Mouse (Mus musculus) gonadal fat pad, adult 2 months (tissue): ENCODE results near the gene Aco2. TPM values are rescaled to one million over a fixed set of nuclear protein-coding genes. Genes with fewer than 3 reads are reported as not detected.

Experiments used
- DNase-seq: peaks from one replicate; pipeline ENCODE4 v3.0.0-alpha.2; 2012; ENCODE audit warnings: low read depth
- polyA plus RNA-seq: library from polyadenylated mRNA; depleted of rRNA; stranded (reverse); fragments of >200 nt; gene quantifications from 2 replicates; pipeline ENCODE4 v1.2.3, GENCODE M21; 2012

Gene Aco2
- polyA plus RNA-seq, 1 experiment, result 305 TPM

- DNase-seq, result no peak
Measured at GRCm38 (mm10) chr15:81845724-81846123, 26.4 kb upstream of the Aco2 start.

- DNase-seq, result no peak
Measured at GRCm38 (mm10) chr15:81846755-81847154, 25.4 kb upstream of the Aco2 start.

- no peak for DNase-seq
Measured at GRCm38 (mm10) chr15:81847161-81847560, 24.9 kb upstream of the Aco2 start.

- no peak for DNase-seq
Measured at GRCm38 (mm10) chr15:81847861-81848260, 24.2 kb upstream of the Aco2 start.

- no peak for DNase-seq
Measured at GRCm38 (mm10) chr15:81848301-81848700, 23.8 kb upstream of the Aco2 start.

- no peak for DNase-seq
Measured at GRCm38 (mm10) chr15:81849104-81849503, 23.0 kb upstream of the Aco2 start.

- no peak for DNase-seq
Measured at GRCm38 (mm10) chr15:81850718-81851117, 21.4 kb upstream of the Aco2 start.

- no peak for DNase-seq
Measured at GRCm38 (mm10) chr15:81851375-81851774, 20.7 kb upstream of the Aco2 start.

- DNase-seq, result no peak
Measured at GRCm38 (mm10) chr15:81852411-81853000, 19.6 kb upstream of the Aco2 start.

- DNase-seq, result no peak
Measured at GRCm38 (mm10) chr15:81853081-81853480, 19.0 kb upstream of the Aco2 start.

- no peak for DNase-seq
Measured at GRCm38 (mm10) chr15:81856030-81856790, 15.9 kb upstream of the Aco2 start.

- no peak for DNase-seq
Measured at GRCm38 (mm10) chr15:81856938-81857723, 15.0 kb upstream of the Aco2 start.

GRCm38 (mm10) chr15:81857724-81858116 is 14.4 kb upstream of the Aco2 start:
- DNase-seq, result no peak

- DNase-seq, result no peak
Measured at GRCm38 (mm10) chr15:81858138-81858516, 14.0 kb upstream of the Aco2 start.

GRCm38 (mm10) chr15:81858517-81859329 is 13.4 kb upstream of the Aco2 start, which contains the start of gene Tob2:
TSS of gene Tob2 (minus strand) at chr15:81858796.
- DNase-seq, result no peak

GRCm38 (mm10) chr15:81859330-81860255 is 12.5 kb upstream of the Aco2 start:
- peak; percentile 86 for DNase-seq

- DNase-seq, result no peak
Measured at GRCm38 (mm10) chr15:81860471-81861135, 11.5 kb upstream of the Aco2 start.

- DNase-seq, result no peak
Measured at GRCm38 (mm10) chr15:81864238-81864637, 7.9 kb upstream of the Aco2 start.

- DNase-seq, result no peak
Measured at GRCm38 (mm10) chr15:81869985-81870384, 2.1 kb upstream of the Aco2 start.

GRCm38 (mm10) chr15:81871604-81872261 is 376 bp upstream of the Aco2 start, which contains the start of gene Phf5a:
TSS of gene Phf5a (minus strand) at chr15:81871911.
- DNase-seq, result no peak
